Mouse (Mus musculus) CD4-positive, CD25-positive, alpha-beta regulatory T cell (primary cell): ENCODE results near the gene Atp5f1. TPM values are rescaled to one million over a fixed set of nuclear protein-coding genes. Genes with fewer than 3 reads are reported as not detected.

ENCODE experiments used
- polyA plus RNA-seq: library from polyadenylated mRNA; unstranded; fragments of 100-300 nt; shearing (Covaris generic); gene quantifications from one replicate; pipeline ENCODE4 v1.2.1, GENCODE M21; 2017

The Atp5f1 gene
- polyA plus RNA-seq = 353 TPM

DNA sequence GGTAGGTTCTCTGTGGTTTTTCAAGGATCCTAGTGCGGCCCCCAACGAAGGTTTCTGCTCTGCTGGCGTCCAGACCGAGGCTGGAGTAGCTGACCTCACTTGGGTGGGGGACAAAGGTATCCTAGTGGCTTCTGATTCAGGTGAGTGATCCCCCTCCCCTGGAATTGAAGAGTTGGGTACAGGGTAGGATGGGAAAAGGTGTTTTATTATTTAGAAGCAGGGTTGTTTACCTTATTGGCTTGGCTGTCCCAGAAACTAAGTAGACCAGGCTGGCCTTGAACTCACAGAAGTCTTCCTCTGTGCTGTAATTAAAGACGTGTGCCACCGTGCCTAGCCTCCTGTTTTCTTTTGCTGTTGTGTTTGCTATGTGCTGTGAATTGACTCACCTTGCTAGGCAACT, at the start of gene Atp5f1:
TSS of gene Atp5f1 (minus strand) at position 101 of the 400 bp plus-strand sequence.

DNA sequence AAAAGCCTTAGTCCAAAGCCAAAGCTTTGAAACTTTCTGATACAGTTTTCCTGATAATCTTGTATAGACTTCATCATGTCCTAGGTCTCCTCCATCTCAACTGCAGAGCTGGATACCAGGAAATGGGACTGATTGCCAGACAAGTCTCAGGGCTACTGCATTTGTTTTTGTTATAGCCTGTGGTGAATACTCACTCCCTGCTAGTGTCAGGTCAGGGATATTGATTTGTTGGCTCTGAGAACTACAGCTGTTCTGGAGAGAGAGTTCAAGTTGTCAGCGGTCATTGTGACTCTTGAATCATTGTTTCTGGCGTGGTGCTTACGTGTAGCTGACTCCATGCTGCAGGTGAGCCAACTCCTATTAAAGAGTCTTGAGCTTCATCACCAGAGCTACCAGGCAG, 13.5 kb upstream of the Atp5f1 start, which contains the start of gene Ovgp1:
TSS of gene Ovgp1 (plus strand) at position 301 of the 400 bp plus-strand sequence.

DNA sequence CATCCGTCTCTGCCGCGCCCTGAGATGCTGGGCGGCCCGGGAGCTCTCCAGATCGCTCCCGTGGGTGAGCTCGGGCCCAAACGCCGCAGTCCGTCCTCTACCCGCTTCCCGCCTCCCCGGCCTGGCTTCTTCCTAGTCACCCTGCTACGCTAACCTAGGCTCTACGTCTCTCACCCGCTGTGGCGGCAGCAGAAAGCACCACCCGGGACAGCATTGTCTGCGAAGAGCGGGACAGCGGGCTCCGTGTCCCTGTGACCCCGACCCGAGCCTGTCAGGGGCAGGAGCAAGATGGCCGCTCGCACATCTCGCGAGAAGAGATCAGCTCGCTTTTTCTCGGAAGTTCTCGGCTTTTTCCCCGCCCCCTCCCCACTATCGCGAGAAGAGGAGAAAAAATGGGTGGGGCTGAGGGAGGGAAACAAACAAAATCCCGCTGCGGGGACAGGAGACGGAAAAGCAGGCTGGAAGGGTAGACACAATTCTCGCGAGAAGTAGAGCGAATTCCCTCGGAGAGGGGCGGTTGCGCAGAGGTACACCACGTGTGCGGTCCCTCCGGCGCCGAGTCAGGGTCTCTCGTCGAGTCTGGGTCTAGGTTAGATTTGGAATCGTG, 822 bp downstream of the Atp5f1 start, which contains the start of gene Wdr77:
TSS of gene Wdr77 (plus strand) at position 396 of the 607 bp plus-strand sequence.

DNA sequence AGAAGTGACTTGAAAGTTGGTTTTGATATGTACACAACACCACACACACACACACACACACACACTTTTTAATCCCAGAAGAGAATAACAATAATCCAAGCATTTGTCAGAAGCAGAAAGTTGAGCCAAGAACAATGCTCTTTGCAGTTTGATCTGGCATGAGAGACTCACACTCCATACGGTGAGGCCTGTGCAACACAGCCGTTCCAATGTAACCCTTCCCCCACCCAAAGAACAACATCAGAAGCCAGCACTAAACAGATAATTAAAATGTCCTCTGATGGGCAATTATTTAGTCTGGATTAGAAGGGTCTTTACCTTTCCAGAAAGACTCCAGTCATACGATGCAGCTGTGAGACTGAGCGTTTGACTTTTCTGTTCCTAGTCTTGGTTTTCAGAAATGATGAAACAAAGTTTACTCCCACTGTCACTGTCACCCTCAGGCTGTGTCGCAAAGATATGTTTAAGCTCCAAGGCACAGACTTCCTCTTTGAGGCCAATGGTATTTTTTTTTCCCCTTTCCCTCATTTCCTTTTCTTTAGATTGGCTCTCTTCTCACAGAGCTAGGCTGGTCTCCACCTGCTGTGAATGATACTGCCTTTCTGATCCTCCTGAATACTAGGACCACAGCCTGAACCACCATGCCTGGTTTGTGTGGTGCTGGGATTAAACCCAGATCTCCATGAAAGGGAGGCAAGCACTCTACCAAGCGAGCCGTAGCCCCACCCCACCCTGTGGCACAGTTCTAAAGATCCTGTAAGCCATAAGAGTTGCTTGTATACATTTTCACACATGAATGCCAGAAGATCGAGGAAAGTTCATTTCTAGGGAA, 27.4 kb downstream of the Atp5f1 start, which contains the start of gene I830077J02Rik:
TSS of gene I830077J02Rik (minus strand) at position 425 of the 832 bp plus-strand sequence.

Other genes with a start within 250 kb of the Atp5f1 start
- 278 TPM for gene Rap1a, start 158.8 kb downstream of the Atp5f1 start, polyA plus RNA-seq
- not detected for gene Adora3, start 89.2 kb downstream of the Atp5f1 start, polyA plus RNA-seq
- not detected for gene Tmigd3, start 89.2 kb downstream of the Atp5f1 start, polyA plus RNA-seq
- gene I830077J02Rik, start 27.4 kb downstream of the Atp5f1 start, polyA plus RNA-seq = 0.60 TPM
- 83.1 TPM for gene Wdr77, start 730 bp downstream of the Atp5f1 start, polyA plus RNA-seq
- gene Ovgp1, start 13.6 kb upstream of the Atp5f1 start, polyA plus RNA-seq = 7.7 TPM
- 1.6 TPM for gene Pifo, start 54.5 kb upstream of the Atp5f1 start, polyA plus RNA-seq
- 12.3 TPM for gene Chil5, start 72.7 kb upstream of the Atp5f1 start, polyA plus RNA-seq
- gene Chia1, start 153.1 kb upstream of the Atp5f1 start, polyA plus RNA-seq = 20.0 TPM
- not detected for gene Chil3, start 207.5 kb upstream of the Atp5f1 start, polyA plus RNA-seq